Mouse (Mus musculus): ENCODE data around the gene Klhl8.
"Not testable (repeated sequence)": the region's sequence is repeated elsewhere in the genome, so short reads cannot be mapped to it uniquely, and the experiment has no call there.

The Klhl8 gene

DNA sequence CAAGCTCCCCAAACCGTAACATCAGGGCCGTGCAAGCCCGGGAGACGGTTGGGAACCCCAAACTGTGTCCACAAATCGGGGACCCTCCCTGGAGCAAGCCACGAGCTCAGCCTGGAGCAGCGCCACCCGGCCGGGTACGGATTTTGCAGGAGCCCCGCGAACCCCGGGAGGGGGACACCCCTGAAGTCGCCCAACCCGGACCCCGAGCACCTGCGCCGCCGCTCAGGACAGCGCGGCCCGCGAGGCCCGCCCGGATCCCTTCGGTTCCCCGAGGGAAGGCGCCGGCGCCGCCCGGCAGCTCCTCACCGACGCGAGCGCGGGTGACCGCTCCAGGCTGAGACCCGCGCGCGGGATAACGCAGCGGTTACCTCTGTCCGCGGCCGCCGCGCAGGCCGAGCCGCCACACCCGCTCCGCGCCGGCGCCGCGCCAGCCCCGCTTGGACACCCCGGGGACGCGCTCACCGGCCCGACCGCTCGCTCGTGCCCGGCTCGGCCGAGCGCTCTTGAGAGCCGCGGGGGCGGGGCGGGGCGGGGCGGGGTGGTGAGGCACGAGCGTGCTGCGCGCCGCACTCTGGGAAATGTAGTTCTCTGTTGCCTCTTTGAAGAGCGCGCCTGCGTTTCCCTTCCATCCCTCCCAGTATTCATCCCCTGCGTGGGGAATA lies at the start of gene Klhl8:
Gene Klhl8, minus strand, starts transcription at position 512 of the 662 bp plus-strand sequence.
- DNase-seq (ENCODE audit: low read depth): peak; percentile 80

DNA sequence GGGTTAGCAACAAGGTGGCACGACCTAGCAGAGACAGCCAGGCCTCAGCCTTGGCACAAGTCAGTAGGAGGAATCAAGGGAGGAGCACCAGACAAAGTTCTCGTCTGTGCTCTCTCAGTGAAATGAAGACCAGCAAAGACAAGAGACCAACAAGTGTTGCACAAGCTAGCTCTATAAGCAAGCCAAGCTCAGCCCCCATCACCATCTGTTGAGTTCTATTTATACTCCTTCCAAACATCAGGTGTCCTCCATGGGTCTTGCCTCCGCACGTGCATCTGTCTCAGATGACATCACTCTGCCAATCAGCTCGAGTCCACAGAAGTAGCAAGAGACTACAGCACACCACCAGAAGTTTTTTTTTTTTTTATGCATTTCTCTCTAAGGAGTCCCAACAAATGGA lies 43.6 kb upstream of the Klhl8 start:
- DNase-seq (ENCODE audit: low read depth): no peak

DNA sequence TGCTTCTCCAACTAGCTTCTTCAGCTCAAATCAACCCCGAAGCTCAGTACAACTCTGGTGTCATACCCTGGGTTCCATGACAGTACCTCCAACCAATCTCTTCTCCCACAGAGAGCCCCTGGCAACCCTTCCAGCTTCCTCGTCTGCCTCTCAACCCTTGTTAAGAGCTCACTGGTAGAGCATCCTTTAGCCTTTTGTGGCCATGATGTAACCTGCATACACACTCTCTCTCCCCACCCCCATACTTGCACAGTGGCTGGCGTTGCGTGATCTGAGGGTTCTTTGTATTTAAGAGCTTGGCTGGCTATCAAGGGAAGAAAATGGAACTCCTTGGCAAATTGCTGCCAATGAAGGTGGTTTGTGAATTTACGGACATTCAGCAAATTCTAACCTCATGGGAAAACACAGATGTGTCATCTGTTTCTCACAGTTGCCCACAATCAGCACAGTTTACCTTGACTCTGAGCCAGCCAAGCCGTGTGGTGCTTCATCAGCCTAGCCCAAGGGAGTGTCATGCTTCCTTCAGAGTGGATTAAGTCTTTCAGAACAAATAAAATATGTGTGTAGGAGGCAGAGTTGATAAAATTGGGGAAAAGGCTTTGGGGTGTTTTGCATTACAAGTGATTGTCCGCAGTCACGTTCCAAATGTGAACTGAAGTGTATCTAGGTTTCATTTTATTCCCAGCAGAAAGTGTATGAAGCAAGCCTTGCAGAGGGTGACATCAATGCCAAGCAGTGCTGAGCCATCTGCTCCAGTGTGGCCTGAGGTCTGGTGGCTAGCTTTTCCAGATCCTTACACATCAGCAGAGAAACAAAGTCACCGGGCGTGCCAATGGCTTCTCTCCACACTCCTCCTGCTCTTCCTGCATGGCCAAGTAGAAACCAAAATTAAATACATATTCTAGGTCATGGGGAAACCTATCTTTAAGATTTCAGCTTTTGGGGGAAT lies 42.4 kb upstream of the Klhl8 start:
- no peak for DNase-seq (ENCODE audit: low read depth)

DNA sequence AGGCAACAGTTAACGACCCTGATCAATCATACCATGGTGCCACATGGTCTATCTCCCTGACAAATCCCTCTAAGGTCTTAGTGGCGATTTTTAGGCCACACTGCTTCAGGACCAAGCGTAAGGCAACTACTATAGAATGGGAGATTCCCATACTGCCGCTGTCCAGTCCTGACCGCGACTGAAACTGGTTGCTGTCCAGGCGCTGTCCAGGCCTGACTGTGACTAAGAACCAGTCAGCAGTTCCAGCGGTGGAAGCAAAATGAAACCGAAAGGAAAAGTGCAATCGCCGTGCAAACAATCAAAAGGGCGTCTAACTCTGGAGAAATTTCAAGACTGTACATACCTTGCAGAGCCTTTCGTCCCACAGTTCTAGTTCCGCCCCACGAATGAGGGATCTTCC lies 39.1 kb upstream of the Klhl8 start:
- DNase-seq (ENCODE audit: low read depth): not testable (repeated sequence)

DNA sequence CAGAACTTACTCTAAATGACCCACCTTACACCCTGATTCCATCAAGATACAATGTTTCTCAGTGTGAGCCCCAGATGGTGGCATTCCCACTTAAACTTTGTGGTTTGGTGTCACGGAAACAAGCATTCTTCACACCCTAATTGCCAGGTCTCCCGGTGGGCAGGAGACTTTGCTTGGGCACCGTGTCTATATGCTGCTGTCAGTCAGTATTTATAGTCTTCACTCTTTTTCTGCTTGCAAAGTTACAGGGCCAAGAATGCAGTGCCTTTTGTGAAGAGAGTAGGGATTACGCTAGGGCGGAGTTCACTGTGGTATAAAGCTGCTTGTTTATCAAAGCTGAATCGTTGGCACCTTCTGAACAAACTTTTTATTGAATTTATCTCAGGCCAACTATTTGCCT lies 32.1 kb upstream of the Klhl8 start:
- DNase-seq (ENCODE audit: low read depth): no peak

DNA sequence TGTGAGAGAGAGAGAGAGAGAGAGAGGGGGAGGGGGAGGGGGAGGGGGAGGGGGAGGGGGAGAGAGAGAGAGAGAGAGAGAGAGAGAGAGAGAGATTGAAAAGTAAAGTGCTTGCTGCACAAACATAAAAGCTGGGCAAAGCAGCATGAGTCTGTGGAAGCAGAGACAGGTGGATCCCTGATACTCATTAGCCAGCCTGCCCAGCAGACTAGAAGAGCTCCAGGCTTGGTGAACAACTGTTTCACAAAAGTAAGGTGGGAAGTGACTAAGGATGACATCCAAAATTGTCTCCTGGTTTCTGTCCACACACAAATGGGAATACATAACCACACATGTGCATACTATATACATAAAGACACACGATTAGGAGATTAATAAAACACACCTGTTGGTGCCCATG lies 28.8 kb upstream of the Klhl8 start:
- DNase-seq (ENCODE audit: low read depth): no peak

DNA sequence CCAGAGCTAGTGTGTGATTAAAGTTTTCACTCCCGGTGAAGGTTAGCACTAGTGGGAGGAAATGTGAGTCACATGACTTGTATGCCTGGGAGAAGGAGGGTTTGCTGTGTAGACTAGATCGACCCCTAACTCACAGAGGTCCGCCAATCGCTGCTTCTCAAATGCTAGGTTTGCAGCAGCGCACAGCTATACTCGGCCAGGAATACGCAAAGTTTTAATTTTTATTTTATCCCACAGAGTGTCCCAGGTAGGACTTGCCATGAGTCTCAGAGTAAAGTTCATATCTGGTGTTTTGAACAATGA lies 28.2 kb upstream of the Klhl8 start:
- DNase-seq (ENCODE audit: low read depth): no peak

DNA sequence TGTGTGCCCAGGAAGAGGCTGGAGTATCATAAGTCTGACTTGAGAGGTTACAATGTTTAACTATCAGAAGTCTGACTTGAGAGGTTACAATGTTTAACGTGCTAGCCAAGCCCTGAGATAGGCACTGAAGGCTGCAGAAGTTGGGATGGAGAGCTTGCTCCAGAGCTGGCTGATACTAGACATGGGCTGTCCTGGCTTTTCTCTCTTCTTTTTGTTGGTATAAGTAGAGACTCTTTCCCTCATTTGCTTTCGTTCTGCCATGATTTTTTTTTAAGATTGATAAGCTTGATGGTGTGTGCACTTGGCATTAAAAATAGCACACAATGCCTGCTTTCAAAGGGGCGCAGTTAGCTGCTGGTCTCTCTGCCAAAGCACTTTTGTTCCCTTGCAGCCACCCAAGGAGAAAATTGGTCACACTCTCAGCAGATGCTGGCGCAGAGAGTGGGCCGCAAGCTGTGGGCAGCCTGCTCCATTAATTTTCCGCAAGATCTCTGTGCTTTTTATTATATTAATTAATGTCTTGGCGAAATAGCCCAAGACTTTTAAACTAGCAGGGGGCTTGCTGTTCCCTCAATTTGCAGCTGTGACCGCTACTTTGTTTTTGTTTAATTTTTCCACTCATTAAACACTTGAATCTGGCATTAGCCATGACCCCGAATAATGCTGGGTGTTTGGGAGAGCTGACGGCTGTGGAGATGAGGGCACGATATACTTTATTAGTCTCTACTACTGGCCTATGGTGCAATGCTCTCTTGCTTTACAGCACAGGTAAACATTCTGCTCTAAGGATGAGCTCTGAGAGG lies 27.7 kb upstream of the Klhl8 start:
- DNase-seq (ENCODE audit: low read depth): no peak

DNA sequence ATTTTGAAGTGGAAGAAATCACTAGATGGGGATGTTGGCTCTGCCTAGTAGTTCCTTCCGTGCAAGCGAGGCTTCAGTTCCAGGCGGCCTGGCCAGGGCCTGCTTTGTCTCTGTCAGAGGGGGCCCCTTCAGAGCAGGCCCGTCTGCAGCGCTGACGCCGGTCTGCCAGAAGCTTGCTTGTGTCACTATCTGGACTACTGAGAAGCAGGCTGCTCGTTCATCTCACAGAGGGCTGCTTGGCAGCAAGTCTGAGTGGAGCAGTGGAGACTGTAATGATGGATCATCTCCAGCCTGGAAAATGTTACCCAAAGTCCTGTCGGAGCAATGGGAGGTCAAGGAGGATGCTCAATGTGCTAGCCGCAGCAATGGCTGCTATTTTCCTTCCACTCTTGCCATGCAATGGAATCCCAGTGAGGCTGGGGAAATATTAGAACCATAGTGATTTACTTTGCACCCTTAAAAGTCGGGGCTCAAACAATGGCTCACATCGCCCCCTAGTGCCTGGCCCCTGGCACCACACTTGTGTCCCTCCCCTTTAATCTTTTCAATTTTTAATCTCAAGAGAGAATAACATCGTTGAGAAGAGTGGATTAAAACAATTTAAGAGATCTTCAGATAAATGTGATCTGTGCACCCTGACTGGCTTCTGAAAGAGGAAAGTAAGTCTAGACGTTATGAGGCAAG lies 26.0 kb upstream of the Klhl8 start:
- peak; percentile 23 for DNase-seq (ENCODE audit: low read depth)

DNA sequence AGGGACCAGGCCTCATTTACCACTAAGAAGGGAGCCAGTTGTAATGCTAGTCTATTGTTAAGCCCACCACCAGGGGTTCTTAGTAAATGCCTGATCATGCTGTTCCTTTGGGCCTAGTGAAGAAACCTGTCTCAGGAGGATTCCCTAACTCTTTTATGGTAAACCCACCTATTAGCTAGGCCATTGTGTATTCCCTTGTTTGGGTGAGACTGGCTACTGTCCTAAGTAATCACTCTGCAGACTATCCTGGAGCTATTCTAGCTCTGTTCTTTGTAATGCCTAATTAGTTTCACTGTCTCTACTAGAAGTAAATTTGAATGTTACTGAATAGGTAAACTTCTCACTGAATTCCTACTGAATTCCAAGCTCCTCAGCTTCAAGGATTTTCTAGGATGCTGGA lies 20.9 kb upstream of the Klhl8 start:
- not testable (repeated sequence) for DNase-seq (ENCODE audit: low read depth)

DNA sequence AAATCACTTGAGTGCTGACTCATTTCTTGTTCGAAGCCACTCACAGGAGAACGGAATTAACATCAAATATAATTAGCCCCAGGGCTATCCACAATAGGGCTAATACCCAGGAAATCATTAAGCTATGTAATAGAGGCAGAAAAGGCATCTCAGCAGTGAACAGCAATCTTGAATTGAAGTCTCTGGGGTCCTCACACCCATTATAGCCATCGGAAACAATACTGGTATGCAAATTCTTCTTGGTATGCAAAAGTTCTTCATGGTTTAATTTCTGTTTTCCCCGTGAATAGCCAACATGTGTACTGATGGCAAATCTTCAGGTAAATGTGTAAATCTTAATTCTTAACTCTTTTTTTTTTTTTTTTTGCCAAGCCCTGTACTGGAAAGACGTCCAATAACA lies 19.5 kb upstream of the Klhl8 start:
- DNase-seq (ENCODE audit: low read depth): no peak

DNA sequence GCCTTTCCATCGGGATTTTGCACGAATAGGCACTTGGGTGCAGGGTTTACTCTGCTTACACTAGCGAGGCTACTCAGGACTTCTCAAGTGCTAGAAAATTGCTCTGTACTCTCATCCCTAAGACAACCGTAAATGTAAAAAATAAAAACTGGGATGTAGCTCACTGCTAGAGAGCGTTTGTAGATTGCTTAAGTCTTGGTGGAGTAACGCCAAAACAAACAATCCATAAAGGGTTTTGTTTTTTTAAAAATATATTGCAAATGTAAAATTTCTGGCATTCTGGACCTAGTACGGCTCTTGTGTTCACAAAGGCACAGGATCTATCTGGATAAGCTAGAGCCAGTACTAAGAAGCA lies 17.1 kb upstream of the Klhl8 start:
- DNase-seq (ENCODE audit: low read depth): no peak

DNA sequence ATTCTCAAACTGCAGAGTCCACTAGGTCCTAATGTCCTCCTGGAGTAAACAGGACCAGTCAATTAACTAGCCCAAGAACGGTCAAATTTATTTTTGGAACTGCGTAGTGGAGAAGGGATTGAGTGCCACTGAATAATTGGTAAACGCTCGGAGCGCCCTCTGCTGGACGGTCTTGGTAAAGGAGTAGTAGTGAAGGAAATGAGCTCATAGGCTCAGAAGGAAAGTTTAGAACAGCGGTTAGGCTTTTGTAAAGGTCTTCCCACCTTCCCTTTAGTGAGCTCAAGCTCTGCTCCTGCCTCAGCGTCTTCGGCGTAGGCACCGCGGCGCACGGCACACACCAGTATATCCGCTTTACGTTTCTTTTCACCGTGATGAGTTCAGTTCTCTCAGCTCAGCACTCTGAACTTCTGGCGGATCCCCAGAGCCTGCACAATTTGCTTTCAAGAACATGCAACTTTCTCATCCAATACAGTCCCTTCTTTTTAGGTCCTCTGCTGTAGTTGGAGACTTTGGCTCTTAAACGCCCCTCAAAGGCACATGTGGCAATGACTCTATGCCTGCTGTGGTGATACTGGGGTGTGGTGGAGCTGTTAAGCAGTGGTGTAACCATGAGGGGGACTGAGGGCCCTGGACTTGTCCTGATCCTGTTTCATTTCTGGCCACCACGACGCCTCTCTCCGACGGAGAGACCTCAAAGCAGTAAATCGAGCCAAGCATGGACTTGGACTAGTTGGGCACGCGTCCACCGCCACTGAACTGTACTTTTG lies 16.6 kb upstream of the Klhl8 start:
- DNase-seq (ENCODE audit: low read depth): peak; percentile 90

DNA sequence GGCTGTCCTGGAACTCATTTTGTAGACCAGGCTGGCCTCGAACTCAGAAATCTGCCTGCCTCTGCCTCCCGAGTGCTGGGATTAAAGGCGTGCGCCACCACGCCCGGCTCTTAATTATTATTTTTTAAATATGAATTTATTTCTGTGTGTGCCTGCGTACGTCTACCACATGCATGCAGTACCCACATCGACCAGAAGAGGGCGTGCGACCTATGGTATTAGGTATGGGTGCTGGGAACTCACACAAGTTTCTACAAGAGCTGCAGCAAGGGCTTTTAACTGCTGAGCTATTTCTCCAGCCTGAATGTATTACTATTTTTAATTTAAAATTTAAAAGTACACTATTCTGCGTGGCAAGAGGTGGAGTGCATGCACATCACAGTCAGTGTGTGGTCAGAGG lies 15.3 kb upstream of the Klhl8 start:
- DNase-seq (ENCODE audit: low read depth): peak; percentile 38

DNA sequence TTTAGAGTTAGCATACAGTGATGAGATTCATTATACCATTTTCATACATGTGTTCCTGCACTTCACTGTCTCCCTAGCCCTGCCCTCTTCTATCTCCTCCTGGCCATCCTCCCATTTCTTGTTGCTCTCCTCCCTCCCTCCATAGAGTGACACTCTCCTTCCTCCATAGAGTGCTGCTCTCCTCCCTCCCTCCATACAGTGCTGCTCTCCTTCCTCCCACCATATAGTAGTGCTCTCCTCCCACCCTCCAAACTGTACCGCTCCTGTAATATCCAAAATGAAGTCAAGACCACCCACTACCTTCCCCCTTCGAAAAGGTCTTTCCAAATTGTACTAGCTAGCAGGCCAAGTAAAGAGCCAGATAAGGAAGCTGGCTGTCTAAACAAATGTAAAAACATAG lies 12.7 kb upstream of the Klhl8 start:
- no peak for DNase-seq (ENCODE audit: low read depth)

DNA sequence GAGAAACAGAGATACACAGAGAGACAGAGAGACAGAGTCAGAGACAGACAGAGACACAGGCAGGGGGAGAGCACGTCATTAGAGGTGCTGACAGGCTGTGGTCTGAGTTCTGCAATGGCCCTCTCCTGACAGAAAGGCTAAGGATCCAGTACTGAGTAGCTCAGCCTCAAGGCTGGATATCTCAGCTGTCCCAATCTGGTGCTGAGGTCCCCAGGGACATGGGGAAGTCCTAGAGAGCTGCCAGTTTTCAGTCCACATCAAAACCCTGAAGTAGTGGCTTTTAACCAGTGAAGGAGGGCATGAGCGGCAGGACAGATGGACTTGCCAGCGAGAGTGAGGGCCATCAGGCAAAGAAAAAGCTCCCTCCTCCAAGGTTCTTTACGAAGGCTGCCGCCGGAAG lies 12.0 kb upstream of the Klhl8 start:
- DNase-seq (ENCODE audit: low read depth): no peak

DNA sequence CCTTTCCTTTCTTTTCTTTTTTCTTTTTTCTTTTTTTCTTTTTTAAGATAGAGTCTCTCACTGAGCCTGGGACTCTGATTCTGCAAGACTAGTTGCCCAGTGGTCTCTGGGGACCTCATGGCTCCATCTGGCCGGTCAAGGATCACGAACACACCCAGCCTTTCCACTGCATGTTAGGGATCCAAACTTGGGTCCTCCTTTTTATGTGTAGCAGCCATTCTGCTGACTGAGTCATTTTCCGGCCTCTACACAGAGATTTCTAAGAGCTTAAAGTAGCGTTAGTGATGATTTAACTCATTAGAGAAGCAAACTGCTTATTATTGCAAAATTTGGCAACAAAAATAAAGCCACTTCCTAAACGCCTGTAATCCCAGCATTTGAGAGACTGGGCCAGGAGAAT lies 11.4 kb upstream of the Klhl8 start:
- no peak for DNase-seq (ENCODE audit: low read depth)

DNA sequence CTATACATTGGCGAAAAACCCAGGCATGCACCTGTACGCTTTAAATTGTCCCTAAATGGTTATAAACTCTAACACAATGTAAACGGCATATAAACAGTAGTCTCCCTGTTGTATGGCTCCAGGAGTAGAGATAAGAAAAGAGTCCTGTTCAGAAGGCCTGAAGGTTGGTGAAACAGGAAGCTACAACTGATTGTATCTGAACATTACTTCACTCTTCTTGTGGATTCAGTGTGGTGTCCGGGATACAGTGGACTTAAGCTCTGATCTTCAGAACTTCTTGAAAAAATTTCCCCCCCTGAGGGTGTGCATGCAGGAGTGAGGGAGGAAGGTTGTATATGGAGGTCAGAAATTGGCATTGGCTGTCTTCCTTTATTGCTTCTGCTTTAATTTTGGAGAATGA lies 8.4 kb upstream of the Klhl8 start:
- DNase-seq (ENCODE audit: low read depth): no peak

DNA sequence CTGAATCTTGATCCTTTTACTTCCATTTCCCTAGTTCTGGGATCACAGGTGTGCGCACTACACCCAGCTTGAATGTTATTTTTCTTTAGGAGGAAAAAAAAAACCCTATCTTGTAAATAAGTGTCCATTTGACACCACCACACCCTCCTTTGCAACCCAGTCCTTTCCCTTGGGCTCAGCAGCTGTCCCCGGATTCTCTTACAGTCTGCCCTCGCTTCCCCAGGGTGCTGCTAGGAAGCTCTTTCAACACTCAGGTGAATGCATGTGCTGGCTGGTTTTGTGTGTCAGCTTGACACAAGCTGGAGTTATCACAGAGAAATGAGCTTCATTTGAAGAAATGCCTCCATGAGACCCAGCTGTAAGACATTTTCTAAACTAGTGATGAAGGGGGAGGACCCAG lies 7.2 kb upstream of the Klhl8 start:
- no peak for DNase-seq (ENCODE audit: low read depth)

DNA sequence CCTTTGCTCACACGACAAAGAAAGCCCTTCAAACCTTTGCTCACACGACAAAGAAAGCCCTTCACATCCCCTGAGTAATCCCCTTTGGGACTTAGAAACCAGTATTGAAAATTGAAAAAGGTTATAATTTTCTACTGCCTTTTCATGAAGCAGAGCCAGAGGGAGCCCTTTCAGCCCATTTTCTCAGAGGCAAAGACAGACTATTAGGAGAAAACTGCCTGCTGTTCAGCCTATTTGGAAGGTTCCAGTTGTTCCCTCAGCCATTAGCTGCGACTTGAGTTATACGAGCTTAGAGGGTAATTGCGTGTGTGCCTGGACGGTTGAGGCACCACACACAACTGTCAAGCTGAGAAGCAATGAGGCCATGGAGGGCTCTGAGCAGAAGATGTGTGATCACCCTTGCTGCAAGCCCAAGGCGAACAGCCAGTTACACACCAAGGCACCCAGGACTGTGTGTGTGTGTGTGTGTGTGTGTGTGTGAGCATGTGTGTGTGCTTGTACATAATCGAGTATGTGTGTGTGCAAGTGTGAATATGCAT lies 6.4 kb upstream of the Klhl8 start:
- DNase-seq (ENCODE audit: low read depth): no peak

DNA sequence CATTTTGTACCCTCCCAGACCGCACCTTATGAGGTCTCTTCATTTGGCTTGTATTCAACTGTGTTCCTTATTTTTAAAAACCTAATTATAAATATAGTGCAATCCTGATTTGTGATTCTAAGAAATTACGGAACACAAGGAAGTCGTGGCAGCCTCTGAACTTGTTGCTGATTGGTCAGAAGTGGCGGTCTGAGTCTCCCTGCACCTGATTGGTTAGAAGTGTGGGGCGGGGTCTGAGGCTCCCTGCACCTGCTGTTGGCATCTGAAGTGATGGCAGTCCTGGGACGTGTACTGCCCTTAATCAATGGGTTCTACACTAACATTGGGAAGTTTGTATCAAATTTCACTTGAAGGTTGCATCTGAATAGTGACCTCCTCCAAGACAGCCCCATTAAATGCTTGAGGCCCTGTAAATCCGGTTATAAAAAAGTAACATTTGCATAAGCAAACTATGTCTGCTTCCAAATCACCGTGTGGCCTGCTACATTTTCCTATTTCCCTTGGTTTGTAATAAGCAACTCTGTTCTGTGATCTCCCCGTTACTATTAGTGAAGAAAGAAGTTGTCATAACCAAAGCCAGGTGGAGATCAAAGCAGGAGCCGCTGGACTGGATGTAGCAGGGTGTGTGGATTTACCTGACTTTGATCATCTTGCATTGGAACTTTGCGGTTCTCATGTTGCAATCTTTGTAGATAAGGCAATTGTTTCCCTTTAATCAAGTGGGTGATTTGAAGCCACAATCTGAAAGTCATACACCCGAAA lies 5.7 kb upstream of the Klhl8 start:
- no peak for DNase-seq (ENCODE audit: low read depth)
